Mouse (Mus musculus) heart, embryonic 14.5 days (tissue): Measurements from ENCODE around the gene Col26a1. TPM values are rescaled to one million over a fixed set of nuclear protein-coding genes. Genes with fewer than 3 reads are reported as not detected.

Experiments used
- ATAC-seq: fragments of 200-750 bp; cut with Nextera tagmentation; 2 replicates; pipeline ENCODE4 v1.8.0; 2017; ENCODE audit warnings: low read depth, moderate TSS enrichment; ENCODE audit not compliant: insufficient number of reproducible peaks, insufficient read depth, low FRiP score
- H3K27ac ChIP-seq, 2 experiments: fragments of 200-500 bp in 1 of 2; fragments of 300-500 bp in 1 of 2; sonication (generic) in 1 of 2; replicated peaks in 1 of 2; 2 replicates each; pipeline ENCODE4 v1.5.1; 2012 to 2014; ENCODE audit warnings: low read depth in 2 of 2, low read length in 2 of 2, control low read depth in 1 of 2, mild to moderate bottlenecking in 1 of 2, mixed read lengths in 1 of 2; ENCODE audit not compliant: control insufficient read depth in 1 of 2, insufficient read depth in 1 of 2
- H3K27me3 ChIP-seq: fragments of 300-500 bp; sonication (generic); 2 replicates; pipeline ENCODE4 v1.6.1; 2014; ENCODE audit warnings: mild to moderate bottlenecking, low read length, control low read depth; ENCODE audit not compliant: control insufficient read depth, insufficient read depth
- H3K36me3 ChIP-seq: fragments of 300-500 bp; sonication (generic); 2 replicates; pipeline ENCODE4 v1.6.1; 2014; ENCODE audit warnings: mild to moderate bottlenecking, control low read depth, low read length, mixed read lengths; ENCODE audit not compliant: control insufficient read depth, insufficient read depth
- H3K4me1 ChIP-seq, 2 experiments: fragments of 200-500 bp in 1 of 2; fragments of 300-500 bp in 1 of 2; sonication (generic) in 1 of 2; 2 replicates each; pipeline ENCODE4 v1.6.1; 2012 to 2014; ENCODE audit warnings: low read length in 2 of 2, control low read depth in 1 of 2, mixed read lengths in 1 of 2; ENCODE audit not compliant: control insufficient read depth in 2 of 2, insufficient read depth in 2 of 2
- H3K4me2 ChIP-seq: fragments of 300-500 bp; sonication (generic); 2 replicates; pipeline ENCODE4 v1.6.1; 2014; ENCODE audit warnings: mild to moderate bottlenecking, low read length
- H3K4me3 ChIP-seq, 2 experiments: fragments of 200-500 bp in 1 of 2; fragments of 300-500 bp in 1 of 2; sonication (generic) in 1 of 2; 2 replicates each; pipeline ENCODE4 v1.5.1; 2012 to 2014; ENCODE audit warnings: low read length in 2 of 2, mild to moderate bottlenecking in 2 of 2, control low read depth in 1 of 2, low read depth in 1 of 2, moderate library complexity in 1 of 2; ENCODE audit not compliant: control insufficient read depth in 1 of 2, insufficient read depth in 1 of 2
- H3K9ac ChIP-seq: fragments of 300-500 bp; sonication (generic); 2 replicates; pipeline ENCODE4 v1.6.1; 2014; ENCODE audit warnings: mild to moderate bottlenecking, low read length
- H3K9me3 ChIP-seq: fragments of 300-500 bp; sonication (generic); 2 replicates; pipeline ENCODE4 v1.6.1; 2016; ENCODE audit warnings: low read length, control low read depth; ENCODE audit not compliant: control insufficient read depth
- WGBS: fragments of 180-500 bp; shearing (Covaris S2); extraction: QIAGEN DNeasy Blood & Tissue Kit; methylation state at CpG from one replicate; pipeline ENCODE4 v1.1.7; 2014; 5-methylcytosine and 5-hydroxymethylcytosine counted together
- polyA plus RNA-seq: library from polyadenylated mRNA; unstranded; fragments of >200 nt; fragmentation: Nextera tagmentation; extraction: Ambion mirVana; gene quantifications from 2 replicates; pipeline ENCODE4 v1.2.1, GENCODE M21; 2014

Gene Col26a1
- polyA plus RNA-seq, 1 experiment from 2014 or later, result 14.2 TPM

DNA sequence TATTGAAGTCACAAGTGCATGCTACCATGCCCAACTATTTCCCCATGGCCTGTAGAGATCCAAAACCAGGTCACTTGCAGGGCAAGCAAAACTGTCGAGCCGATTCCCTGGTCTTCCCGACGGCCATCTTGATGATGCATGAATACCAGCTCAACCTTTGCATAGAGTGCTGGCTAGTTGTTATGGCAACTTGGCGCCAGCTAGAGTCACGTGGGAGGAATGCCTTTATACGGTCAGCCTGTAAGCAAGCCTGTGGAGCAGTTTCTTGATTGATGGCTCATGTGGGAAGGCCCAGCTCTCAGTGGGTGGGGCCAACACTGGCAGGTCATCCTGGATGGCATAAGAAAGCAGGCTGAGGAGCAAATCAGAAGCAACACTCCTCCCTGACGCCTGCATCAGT is 61.0 kb downstream of the Col26a1 start:
- Histone ChIP-seq H3K4me2 (no peak overlapping the region), H3K27ac (no peak overlapping the region), H3K4me1 (no peaks in the 10 kb centered on the region), H3K36me3 (no peaks in the 10 kb centered on the region), H3K9me3 (no peaks in the 10 kb centered on the region), H3K4me3 (no peak overlapping the region), H3K9ac (no peak overlapping the region), H3K27me3 (no peaks in the 10 kb centered on the region)
- 83% methylated on average over 8 of the region's 8 CpGs for WGBS
- ATAC-seq, result no peak

DNA sequence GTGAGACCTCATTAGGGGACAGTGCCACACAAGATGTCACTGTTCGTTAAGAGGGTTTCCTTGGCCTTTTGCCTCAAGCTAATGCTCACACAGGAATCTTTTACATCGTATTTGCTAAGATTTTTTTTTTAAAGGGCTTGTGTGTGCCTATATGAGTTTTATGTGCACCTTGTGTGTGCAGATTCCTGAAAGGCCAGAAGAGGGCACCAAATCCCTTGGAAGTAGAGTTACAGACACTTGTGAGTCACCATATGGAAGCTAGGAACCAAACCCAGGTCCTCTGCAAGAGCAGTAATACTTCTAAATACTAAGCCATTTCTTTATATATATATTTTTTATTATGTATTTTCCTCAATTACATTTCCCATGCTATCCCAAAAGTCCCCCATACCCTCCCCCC is 62.1 kb downstream of the Col26a1 start:
- Histone ChIP-seq H3K9ac (no peak overlapping the region), H3K4me3 (no peak overlapping the region), H3K4me1 (no peaks in the 10 kb centered on the region), H3K27me3 (no peaks in the 10 kb centered on the region), H3K9me3 (no peaks in the 10 kb centered on the region), H3K36me3 (no peaks in the 10 kb centered on the region), H3K4me2 (no peak overlapping the region), H3K27ac (no peak overlapping the region)
- no peak for ATAC-seq
- WGBS, result 86% methylated on average over 2 of the region's 2 CpGs

DNA sequence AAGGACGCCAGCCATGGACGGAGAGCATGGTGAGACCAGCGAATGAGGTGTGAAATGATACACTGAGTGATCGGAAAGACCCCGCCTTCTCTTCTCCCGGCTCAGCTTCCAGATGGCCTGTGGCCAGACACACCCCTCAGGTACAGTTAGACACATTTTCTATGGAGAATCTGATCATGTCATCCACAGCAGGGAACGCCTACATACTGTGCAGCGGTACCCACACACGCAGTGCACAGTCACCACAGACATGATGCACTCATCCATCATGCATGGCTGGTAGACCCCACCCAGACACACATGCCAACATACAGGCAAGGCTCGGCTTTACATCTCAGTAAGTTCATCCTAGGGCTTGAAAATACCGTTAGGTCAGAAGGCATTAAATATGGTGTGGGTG is 63.3 kb downstream of the Col26a1 start:
- Histone ChIP-seq H3K4me1 (no peaks in the 10 kb centered on the region), H3K9me3 (peaks cover 5% of the 10 kb centered on the region), H3K27ac (no peak overlapping the region), H3K4me2 (no peak overlapping the region), H3K36me3 (no peaks in the 10 kb centered on the region), H3K9ac (no peak overlapping the region), H3K27me3 (no peaks in the 10 kb centered on the region), H3K4me3 (no peak overlapping the region)
- no peak for ATAC-seq
- 59% methylated on average over 11 of the region's 11 CpGs for WGBS

DNA sequence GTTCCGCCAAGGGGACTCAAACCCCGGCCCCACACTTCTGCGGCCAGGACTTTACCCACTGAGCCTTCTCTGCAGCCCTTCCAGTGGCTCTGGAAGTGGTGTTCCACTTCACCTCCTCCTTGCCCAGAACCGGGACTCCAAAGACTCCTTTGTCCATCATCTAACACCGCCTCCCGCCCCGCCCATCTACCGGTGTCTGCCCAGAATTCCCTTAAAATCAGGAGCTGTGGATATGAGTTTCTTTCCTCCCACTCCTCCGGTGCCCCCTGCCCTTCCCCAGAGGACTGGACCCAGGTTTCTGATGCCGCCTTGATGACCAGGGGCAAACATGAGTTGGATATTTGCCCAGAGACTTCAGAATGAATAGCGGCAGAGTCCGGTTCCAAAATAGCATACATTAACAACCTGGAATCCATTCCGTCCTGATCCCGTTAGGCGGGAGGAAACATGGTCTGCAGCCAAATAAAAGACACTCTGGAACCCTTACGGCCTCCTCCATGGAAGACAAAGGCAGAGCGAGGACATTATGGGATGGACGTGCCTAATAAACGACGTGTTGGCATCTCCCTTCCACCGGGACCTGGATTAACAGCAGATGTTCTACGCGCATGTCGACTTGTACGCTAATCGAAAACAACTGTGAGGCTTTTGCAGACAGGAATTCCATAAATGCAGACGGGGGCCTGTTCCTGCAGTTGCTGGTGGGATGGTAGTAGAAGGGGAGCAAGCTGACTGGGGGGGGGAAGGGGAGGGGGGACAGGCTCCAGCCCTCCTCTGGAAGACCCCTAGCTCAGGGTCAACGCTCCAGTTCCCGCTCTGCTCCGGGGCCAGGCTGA is 72.3 kb downstream of the Col26a1 start:
- WGBS, result 41% methylated on average over 30 of the region's 30 CpGs
- peaks cover 5% of the 10 kb centered on the region for H3K9me3 ChIP-seq
- peak overlapping the region; percentile 20 to 23 for H3K4me3 ChIP-seq
- ATAC-seq, result no peak
- H3K4me2 ChIP-seq, result peak overlapping the region; percentile 62
- H3K4me1 ChIP-seq, result peaks cover 15 to 21% of the 10 kb centered on the region in 2 experiments
- peak overlapping the region; percentile 48 for H3K9ac ChIP-seq
- no peaks in the 10 kb centered on the region for H3K36me3 ChIP-seq
- H3K27me3 ChIP-seq, result no peaks in the 10 kb centered on the region
- H3K27ac ChIP-seq, result peak overlapping the region; percentile 59 to 76

DNA sequence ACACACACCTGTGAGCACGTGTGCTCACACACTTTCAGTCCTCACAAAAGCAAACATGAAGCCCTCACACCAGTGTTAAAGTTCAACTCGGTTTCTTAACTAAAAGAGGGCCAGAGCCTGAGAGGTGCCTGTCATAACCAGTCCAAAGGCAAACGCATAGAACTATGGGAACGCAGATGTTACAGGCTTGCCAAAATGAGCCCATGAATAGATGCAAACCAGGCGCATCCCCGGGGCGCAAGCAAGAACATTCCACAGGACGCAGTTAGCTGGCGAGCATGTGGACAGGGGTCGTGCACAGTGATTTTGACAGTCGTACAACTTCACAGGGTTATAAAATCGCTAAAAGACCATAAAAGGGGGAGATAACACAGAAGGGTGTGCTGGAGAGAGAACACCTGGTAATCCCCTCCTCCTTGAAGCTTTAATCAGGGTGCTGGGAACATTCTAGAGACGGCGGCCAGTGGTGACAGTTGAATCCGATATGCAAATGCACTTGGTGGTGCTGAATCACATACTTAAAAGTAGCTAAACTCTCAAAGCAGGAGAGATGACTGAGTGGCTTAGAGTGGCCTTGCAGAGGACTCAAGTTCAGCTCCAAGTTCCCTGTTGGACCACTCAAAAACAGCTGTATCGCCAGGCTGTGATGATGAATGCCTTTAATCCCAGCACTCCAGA is 76.5 kb downstream of the Col26a1 start:
- H3K4me1 ChIP-seq, result peaks cover 22 to 34% of the 10 kb centered on the region in 2 experiments
- H3K36me3 ChIP-seq, result no peaks in the 10 kb centered on the region
- peak; percentile 44; the same call in 1 of the 2 replicates for ATAC-seq
- H3K4me3 ChIP-seq, result no peak overlapping the region
- H3K27ac ChIP-seq, result peak overlapping the region; percentile 19 to 50; a peak in 3 of 4 replicates
- no peak overlapping the region for H3K9ac ChIP-seq
- no peaks in the 10 kb centered on the region for H3K27me3 ChIP-seq
- peak overlapping the region; percentile 3; the same call in 1 of the 2 replicates for H3K4me2 ChIP-seq
- no peaks in the 10 kb centered on the region for H3K9me3 ChIP-seq
- WGBS, result 28% methylated on average over 16 of the region's 16 CpGs

DNA sequence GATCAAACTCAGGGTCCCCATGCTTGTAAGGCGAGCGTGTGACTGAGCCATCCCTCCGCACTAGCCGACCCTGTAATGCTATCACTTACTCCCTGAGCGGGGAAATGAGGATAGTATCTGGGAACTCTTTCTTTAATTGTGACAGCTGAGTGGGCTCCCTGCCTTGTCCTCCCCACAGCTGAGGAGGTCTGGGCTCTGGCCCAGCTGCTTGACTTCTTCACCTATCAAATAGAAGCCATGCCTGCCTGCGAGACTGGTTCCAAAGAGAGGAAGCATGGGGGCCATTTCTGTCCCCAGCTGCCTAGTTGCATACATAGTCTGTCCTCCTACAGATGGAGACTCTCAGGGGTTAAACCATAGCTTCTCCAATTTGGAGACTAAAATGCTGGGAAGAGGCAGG is 78.0 kb downstream of the Col26a1 start:
- Histone ChIP-seq H3K9me3 (no peaks in the 10 kb centered on the region), H3K4me3 (no peak overlapping the region), H3K4me1 (peaks cover 15 to 22% of the 10 kb centered on the region in 2 experiments; a peak in 3 of 4 replicates), H3K4me2 (no peak overlapping the region), H3K27ac (no peak overlapping the region), H3K27me3 (no peaks in the 10 kb centered on the region), H3K9ac (no peak overlapping the region), H3K36me3 (no peaks in the 10 kb centered on the region)
- 66% methylated on average over 6 of the region's 6 CpGs for WGBS
- ATAC-seq, result no peak

DNA sequence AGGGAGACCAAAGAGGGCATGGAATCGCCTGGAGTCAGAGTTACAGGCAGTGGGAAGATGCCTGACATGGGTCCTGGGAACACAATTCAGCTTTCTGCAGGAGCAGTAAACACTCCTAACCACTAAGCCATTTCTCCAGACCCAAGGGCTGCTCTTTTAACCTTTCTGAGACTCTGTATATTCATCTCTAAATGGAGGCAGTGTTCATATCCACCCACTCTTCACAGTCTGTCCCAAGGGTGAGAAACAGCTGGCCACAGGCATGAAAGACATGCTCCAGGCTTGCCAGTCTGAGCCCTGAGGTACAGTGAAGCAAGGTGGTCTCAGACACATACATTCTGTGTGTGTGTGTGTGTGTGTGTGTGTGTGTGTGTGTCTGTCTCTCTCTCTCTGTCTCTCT is 78.8 kb downstream of the Col26a1 start:
- ATAC-seq, result no peak
- WGBS, result 64% methylated on average over 1 of the region's 1 CpGs
- no peak overlapping the region for H3K9ac ChIP-seq

More for the DNA sequence above, 78.8 kb downstream of the Col26a1 start:
- no peaks in the 10 kb centered on the region for H3K27me3 ChIP-seq
- H3K4me1 ChIP-seq, result peaks cover 15 to 22% of the 10 kb centered on the region in 2 experiments; a peak in 3 of 4 replicates
- no peaks in the 10 kb centered on the region for H3K9me3 ChIP-seq
- H3K27ac ChIP-seq, result no peak overlapping the region
- no peak overlapping the region for H3K4me3 ChIP-seq
- no peaks in the 10 kb centered on the region for H3K36me3 ChIP-seq
- no peak overlapping the region for H3K4me2 ChIP-seq
